Mouse (Mus musculus): ENCODE measurements around the gene Grem1.

DNA sequence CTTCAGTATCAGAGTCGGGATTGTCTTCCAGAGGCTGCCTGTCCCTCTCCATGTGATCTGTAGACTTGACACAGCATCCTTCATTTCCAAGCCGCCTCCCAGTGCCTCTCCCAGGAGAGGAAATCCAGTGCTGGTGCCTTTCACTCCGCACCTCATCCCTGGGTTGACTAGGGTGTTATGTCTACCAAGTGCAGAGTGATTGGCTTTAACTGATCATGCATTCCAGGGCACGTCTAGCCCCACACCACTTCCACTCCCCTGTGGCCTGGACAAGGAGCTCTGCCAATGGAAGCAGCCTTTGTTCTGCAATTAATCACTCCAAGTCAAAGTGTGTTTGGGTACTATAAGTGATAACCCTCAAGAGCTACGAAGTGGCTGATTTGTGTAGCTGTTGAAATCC, 56.9 kb downstream of the Grem1 start:
- TF ChIP-seq CTCF (IDR thresholded peaks at IDR 0.05) (no peak), EP300 (IDR thresholded peaks at IDR 0.05) (no peak)
